Mouse (Mus musculus) neural tube, embryonic 11.5 days (tissue): ENCODE data around the gene Zic2. TPM values are rescaled to one million over a fixed set of nuclear protein-coding genes. Genes with fewer than 3 reads are reported as not detected.

Experiments
- ATAC-seq: fragments of 200-750 bp; cut with Nextera tagmentation; 2 replicates; pipeline ENCODE4 v1.8.0; 2017; ENCODE audit warnings: moderate number of reproducible peaks, mild to moderate bottlenecking, moderate TSS enrichment, moderate library complexity; ENCODE audit not compliant: insufficient read depth, low FRiP score, low TSS enrichment
- DNase-seq: peaks from one replicate; pipeline ENCODE4 v3.0.0-alpha.2; 2015; ENCODE audit warnings: low spot score
- H3K27ac ChIP-seq: fragments of 300-500 bp; sonication (generic); 2 replicates; pipeline ENCODE4 v1.5.1; 2014; ENCODE audit warnings: low read depth, mild to moderate bottlenecking, low read length
- H3K27me3 ChIP-seq: fragments of 300-500 bp; sonication (generic); 2 replicates; pipeline ENCODE4 v1.6.1; 2014; ENCODE audit warnings: mild to moderate bottlenecking, low read length, mixed read lengths; ENCODE audit not compliant: control insufficient read depth, insufficient read depth
- H3K36me3 ChIP-seq: fragments of 300-500 bp; sonication (generic); 2 replicates; pipeline ENCODE4 v1.6.1; 2014; ENCODE audit warnings: mild to moderate bottlenecking, low read length, moderate library complexity, mixed read lengths; ENCODE audit not compliant: control insufficient read depth, insufficient read depth
- H3K4me1 ChIP-seq: fragments of 300-500 bp; sonication (generic); 2 replicates; pipeline ENCODE4 v1.6.1; 2014; ENCODE audit warnings: low read length, mixed read lengths; ENCODE audit not compliant: control insufficient read depth, insufficient read depth
- H3K4me2 ChIP-seq: fragments of 300-500 bp; sonication (generic); 2 replicates; pipeline ENCODE4 v1.6.1; 2014; ENCODE audit warnings: low read depth, mild to moderate bottlenecking, moderate library complexity
- H3K4me3 ChIP-seq: fragments of 300-500 bp; sonication (generic); 2 replicates; pipeline ENCODE4 v1.5.1; 2014; ENCODE audit warnings: low read depth, low read length
- H3K9ac ChIP-seq: fragments of 300-500 bp; sonication (generic); 2 replicates; pipeline ENCODE4 v1.6.1; 2014; ENCODE audit warnings: mild to moderate bottlenecking, low read length
- H3K9me3 ChIP-seq: fragments of 300-500 bp; sonication (generic); 2 replicates; pipeline ENCODE4 v1.6.1; 2016; ENCODE audit warnings: low read length; ENCODE audit not compliant: control insufficient read depth
- WGBS: fragments of 180-500 bp; shearing (Covaris S2); extraction: QIAGEN DNeasy Blood & Tissue Kit; methylation state at CpG from one replicate; pipeline ENCODE4 v1.1.7; 2014; 5-methylcytosine and 5-hydroxymethylcytosine counted together
- polyA plus RNA-seq: library from polyadenylated mRNA; unstranded; fragments of >200 nt; fragmentation: Nextera tagmentation; extraction: Ambion mirVana; gene quantifications from 2 replicates; pipeline ENCODE4 v1.2.1, GENCODE M21; 2014

Zic2 gene
- polyA plus RNA-seq, 1 experiment from 2014 or later, result 6.3 TPM

GRCm38 (mm10) chr14:122464763-122465741 lies 10.2 kb upstream of the Zic2 start, which contains the start of gene Zic5:
Zic5 (minus strand) TSS chr14:122465677.
- Histone ChIP-seq H3K4me1 (peaks cover 20% of the 10 kb centered on the region), H3K36me3 (no peaks in the 10 kb centered on the region), H3K4me2 (peak within 1 kb of the TSS; percentile 79), H3K27ac (peak within 1 kb of the TSS; percentile 86), H3K9ac (peak within 1 kb of the TSS; percentile 67), H3K27me3 (peaks cover 68% of the 10 kb centered on the region), H3K4me3 (peak within 1 kb of the TSS; percentile 53), H3K9me3 (no peaks in the 10 kb centered on the region)
- ATAC-seq (peak; percentile 78), DNase-seq (peak; percentile 85)
- under 1% methylated on average over 41 of the region's 62 CpGs for WGBS

- no peak overlapping the region for H3K9ac ChIP-seq
- WGBS, result 20% methylated on average over 13 of the region's 13 CpGs
- peak overlapping the region; percentile 53 for H3K4me3 ChIP-seq
- H3K36me3 ChIP-seq, result no peaks in the 10 kb centered on the region
- no peak overlapping the region for H3K27ac ChIP-seq
- ATAC-seq, result no peak
- H3K27me3 ChIP-seq, result peaks cover 71% of the 10 kb centered on the region
- peaks cover 20% of the 10 kb centered on the region for H3K4me1 ChIP-seq
- DNase-seq, result peak; percentile 15
- H3K9me3 ChIP-seq, result no peaks in the 10 kb centered on the region
- peak overlapping the region; percentile 79 for H3K4me2 ChIP-seq
Observed at GRCm38 (mm10) chr14:122465931-122466490, 9.2 kb upstream of the Zic2 start.

GRCm38 (mm10) chr14:122466756-122467362 lies 8.4 kb upstream of the Zic2 start:
- no peaks in the 10 kb centered on the region for H3K36me3 ChIP-seq
- no peak overlapping the region for H3K9ac ChIP-seq
- ATAC-seq (no peak), DNase-seq (peak; percentile 21)
- H3K9me3 ChIP-seq, result no peaks in the 10 kb centered on the region
- no peak overlapping the region for H3K27ac ChIP-seq
- peaks cover 20% of the 10 kb centered on the region for H3K4me1 ChIP-seq
- 30% methylated on average over 7 of the region's 7 CpGs for WGBS
- no peak overlapping the region for H3K4me3 ChIP-seq
- no peak overlapping the region for H3K4me2 ChIP-seq
- H3K27me3 ChIP-seq, result peaks cover 76% of the 10 kb centered on the region

GRCm38 (mm10) chr14:122467926-122468841 lies 7.1 kb upstream of the Zic2 start:
- ATAC-seq (no peak), DNase-seq (peak; percentile 64)
- Histone ChIP-seq H3K9ac (no peak overlapping the region), H3K27me3 (peaks cover 66% of the 10 kb centered on the region), H3K4me2 (peak overlapping the region; percentile 33), H3K36me3 (no peaks in the 10 kb centered on the region), H3K9me3 (no peaks in the 10 kb centered on the region), H3K4me1 (peaks cover 11% of the 10 kb centered on the region), H3K27ac (no peak overlapping the region), H3K4me3 (peak overlapping the region; percentile 15; the same call in 1 of the 2 replicates)
- whole genome bisulfite sequencing, result 8% methylated on average over 23 of the region's 23 CpGs

- peak; percentile 60 for DNase-seq
- Histone ChIP-seq H3K27me3 (peaks cover 69% of the 10 kb centered on the region), H3K9ac (peak overlapping the region; percentile 36; the same call in 1 of the 2 replicates), H3K4me2 (peak overlapping the region; percentile 33), H3K9me3 (no peaks in the 10 kb centered on the region), H3K4me3 (peak overlapping the region; percentile 15), H3K4me1 (peaks cover 15% of the 10 kb centered on the region), H3K27ac (no peak overlapping the region), H3K36me3 (no peaks in the 10 kb centered on the region)
- no peak for ATAC-seq
- 2% methylated on average over 28 of the region's 28 CpGs for WGBS
Observed at GRCm38 (mm10) chr14:122468971-122469755, 6.1 kb upstream of the Zic2 start.

- ATAC-seq, result no peak
- peak; percentile 30 for DNase-seq
- 12% methylated on average over 31 of the region's 31 CpGs for WGBS
- no peak overlapping the region; the same call in none of the 2 replicates for H3K4me3 ChIP-seq
- H3K27me3 ChIP-seq, result peaks cover 63% of the 10 kb centered on the region
- H3K4me2 ChIP-seq, result peak overlapping the region; percentile 72; the same call in 1 of the 2 replicates
- H3K9ac ChIP-seq, result no peak overlapping the region
- no peaks in the 10 kb centered on the region for H3K36me3 ChIP-seq
- H3K4me1 ChIP-seq, result peaks cover 16% of the 10 kb centered on the region; the same call in 1 of the 2 replicates
- no peaks in the 10 kb centered on the region for H3K9me3 ChIP-seq
- H3K27ac ChIP-seq, result no peak overlapping the region
Observed at GRCm38 (mm10) chr14:122471449-122472085, 3.7 kb upstream of the Zic2 start.

GRCm38 (mm10) chr14:122472161-122472560 lies 3.1 kb upstream of the Zic2 start:
- peak overlapping the region; percentile 72 for H3K4me2 ChIP-seq
- 0 out of 2 replicates have a peak overlapping the region, but pooled peaks have one; percentile 19 for H3K9ac ChIP-seq
- H3K4me3 ChIP-seq, result peak overlapping the region; percentile 75

More at GRCm38 (mm10) chr14:122472161-122472560, 3.1 kb upstream of the Zic2 start:
- Histone ChIP-seq H3K27me3 (peaks cover 59% of the 10 kb centered on the region), H3K4me1 (peaks cover 16% of the 10 kb centered on the region; the same call in 1 of the 2 replicates), H3K9me3 (no peaks in the 10 kb centered on the region), H3K36me3 (no peaks in the 10 kb centered on the region), H3K27ac (no peak overlapping the region)
- ATAC-seq, result no peak
- under 1% methylated on average over 13 of the region's 13 CpGs for WGBS
- peak; percentile 72 for DNase-seq
